Mouse (Mus musculus): ENCODE measurements around the gene Unc5c. TPM values are rescaled to one million over a fixed set of nuclear protein-coding genes. Genes with fewer than 3 reads are reported as not detected.

Unc5c gene
- total RNA-seq (2014; rRNA removed; ENCODE audit: low replicate concordance) (1.9 and 2.4 TPM in 2 replicates), polyA plus RNA-seq (2015; fragmentation: Nextera tagmentation; extraction: Ambion mirVana) (0.29 and 0.56 TPM in 2 replicates)

GRCm38 (mm10) chr3:141465104-141465705, at the start of gene Unc5c:
Gene Unc5c, plus strand, starts transcription at chr3:141465216.
- no peaks in the 10 kb centered on the region for H3K36me3 ChIP-seq (replicated peaks; ENCODE audit: control insufficient read depth, insufficient read depth, low read length)
- DNase-seq (ENCODE audit: low spot score) (peak; percentile 24), ATAC-seq (ENCODE audit: insufficient read depth, low read depth) (peak; percentile 80)
- no peaks in the 10 kb centered on the region; the same call in 1 of the 2 replicates for H3K4me1 ChIP-seq (ENCODE audit: control insufficient read depth, insufficient read depth)
- H3K4me3 ChIP-seq (ENCODE audit: low read depth, low read length) = peak within 1 kb of the TSS; percentile 66
- 0 out of 2 replicates have a peak within 1 kb of the TSS, but pooled peaks have one; percentile 13 for H3K9ac ChIP-seq (replicated peaks; ENCODE audit: low read depth, low read length)
- peak within 1 kb of the TSS; percentile 90 for H3K4me2 ChIP-seq (ENCODE audit: low read depth, low read length)
- peaks cover 45% of the 10 kb centered on the region for H3K27me3 ChIP-seq (ENCODE audit: control insufficient read depth, insufficient read depth, low read length)
- TF ChIP-seq CTCF (IDR thresholded peaks at IDR 0.05; ENCODE audit: low read depth) (0 out of 2 replicates have a peak, but pooled peaks have one; percentile 8), EP300 (IDR thresholded peaks at IDR 0.05; ENCODE audit: low read depth) (no peak)
- peak within 1 kb of the TSS; percentile 16; the same call in 1 of the 2 replicates for H3K27ac ChIP-seq (ENCODE audit: low read depth)
- H3K9me3 ChIP-seq (replicated peaks; ENCODE audit: control insufficient read depth, low read length) = no peaks in the 10 kb centered on the region
- under 1% methylated on average over 47 of the region's 61 CpGs for WGBS

- 75% methylated on average over 2 of the region's 2 CpGs for WGBS
These were observed 7.5 kb upstream of the Unc5c start for GRCm38 (mm10) chr3:141457475-141457874.

GRCm38 (mm10) chr3:141462482-141462881, 2.5 kb upstream of the Unc5c start:
- H3K4me1 ChIP-seq (ENCODE audit: control insufficient read depth, insufficient read depth) = no peaks in the 10 kb centered on the region; the same call in 1 of the 2 replicates
- TF ChIP-seq EP300 (IDR thresholded peaks at IDR 0.05; ENCODE audit: low read depth) = no peak
- no peak for TF ChIP-seq CTCF (IDR thresholded peaks at IDR 0.05; ENCODE audit: low read depth)
- DNase-seq (ENCODE audit: low spot score) = no peak
- H3K4me3 ChIP-seq (ENCODE audit: low read depth, low read length) = no peak overlapping the region
- H3K9ac ChIP-seq (replicated peaks; ENCODE audit: low read depth, low read length) = no peak overlapping the region
- peaks cover 39% of the 10 kb centered on the region for H3K27me3 ChIP-seq (ENCODE audit: control insufficient read depth, insufficient read depth, low read length)
- H3K36me3 ChIP-seq (replicated peaks; ENCODE audit: control insufficient read depth, insufficient read depth, low read length) = no peaks in the 10 kb centered on the region
- no peaks in the 10 kb centered on the region for H3K9me3 ChIP-seq (replicated peaks; ENCODE audit: control insufficient read depth, low read length)
- H3K27ac ChIP-seq (ENCODE audit: low read depth) = no peak overlapping the region
- 67% methylated on average over 7 of the region's 7 CpGs for WGBS
- no peak overlapping the region for H3K4me2 ChIP-seq (ENCODE audit: low read depth, low read length)
- ATAC-seq (ENCODE audit: insufficient read depth, low read depth) = no peak

More at GRCm38 (mm10) chr3:141457475-141457874, 7.5 kb upstream of the Unc5c start:
- ATAC-seq (ENCODE audit: insufficient read depth, low read depth) (no peak), DNase-seq (ENCODE audit: low spot score) (no peak)
- Histone ChIP-seq H3K9me3 (replicated peaks; ENCODE audit: control insufficient read depth, low read length) (no peaks in the 10 kb centered on the region), H3K36me3 (replicated peaks; ENCODE audit: control insufficient read depth, insufficient read depth, low read length) (no peaks in the 10 kb centered on the region), H3K27ac (ENCODE audit: low read depth) (no peak overlapping the region), H3K27me3 (ENCODE audit: control insufficient read depth, insufficient read depth, low read length) (no peaks in the 10 kb centered on the region), H3K4me2 (ENCODE audit: low read depth, low read length) (no peak overlapping the region), H3K4me1 (ENCODE audit: control insufficient read depth, insufficient read depth) (no peaks in the 10 kb centered on the region), H3K9ac (replicated peaks; ENCODE audit: low read depth, low read length) (no peak overlapping the region), H3K4me3 (ENCODE audit: low read depth, low read length) (no peak overlapping the region)
- TF ChIP-seq CTCF (IDR thresholded peaks at IDR 0.05; ENCODE audit: low read depth) (peak; percentile 12; the same call in 1 of the 2 replicates), EP300 (IDR thresholded peaks at IDR 0.05; ENCODE audit: low read depth) (no peak)

- Histone ChIP-seq H3K27me3 (ENCODE audit: control insufficient read depth, insufficient read depth, low read length) (peaks cover 45% of the 10 kb centered on the region), H3K4me1 (ENCODE audit: control insufficient read depth, insufficient read depth) (no peaks in the 10 kb centered on the region; the same call in 1 of the 2 replicates), H3K27ac (ENCODE audit: low read depth) (0 out of 2 replicates have a peak overlapping the region, but pooled peaks have one; percentile 16), H3K9me3 (replicated peaks; ENCODE audit: control insufficient read depth, low read length) (no peaks in the 10 kb centered on the region), H3K36me3 (replicated peaks; ENCODE audit: control insufficient read depth, insufficient read depth, low read length) (no peaks in the 10 kb centered on the region), H3K9ac (replicated peaks; ENCODE audit: low read depth, low read length) (no peak overlapping the region), H3K4me3 (ENCODE audit: low read depth, low read length) (peak overlapping the region; percentile 66), H3K4me2 (ENCODE audit: low read depth, low read length) (peak overlapping the region; percentile 90)
- WGBS = under 1% methylated on average over 24 of the region's 26 CpGs
- peak; percentile 62 for ATAC-seq (ENCODE audit: insufficient read depth, low read depth)
- TF ChIP-seq EP300 (IDR thresholded peaks at IDR 0.05; ENCODE audit: low read depth) (no peak), CTCF (IDR thresholded peaks at IDR 0.05; ENCODE audit: low read depth) (peak; percentile 5; the same call in 1 of the 2 replicates)
- peak; percentile 13 for DNase-seq (ENCODE audit: low spot score)
These were observed 319 bp upstream of the Unc5c start for GRCm38 (mm10) chr3:141464691-141465103.

- Histone ChIP-seq H3K36me3 (replicated peaks; ENCODE audit: control insufficient read depth, insufficient read depth, low read length) (no peaks in the 10 kb centered on the region), H3K27ac (ENCODE audit: low read depth) (no peak overlapping the region), H3K9ac (replicated peaks; ENCODE audit: low read depth, low read length) (no peak overlapping the region), H3K4me1 (ENCODE audit: control insufficient read depth, insufficient read depth) (no peaks in the 10 kb centered on the region; the same call in 1 of the 2 replicates), H3K4me3 (ENCODE audit: low read depth, low read length) (peak overlapping the region; percentile 66), H3K27me3 (ENCODE audit: control insufficient read depth, insufficient read depth, low read length) (peaks cover 45% of the 10 kb centered on the region), H3K4me2 (ENCODE audit: low read depth, low read length) (peak overlapping the region; percentile 90), H3K9me3 (replicated peaks; ENCODE audit: control insufficient read depth, low read length) (no peaks in the 10 kb centered on the region)
- WGBS = under 1% methylated on average over 20 of the region's 20 CpGs
- TF ChIP-seq CTCF (IDR thresholded peaks at IDR 0.05; ENCODE audit: low read depth) (no peak), EP300 (IDR thresholded peaks at IDR 0.05; ENCODE audit: low read depth) (no peak)
- DNase-seq (ENCODE audit: low spot score) (no peak), ATAC-seq (ENCODE audit: insufficient read depth, low read depth) (no peak)
These were observed 1.0 kb downstream of the Unc5c start for GRCm38 (mm10) chr3:141466061-141466460.
